ENCODE assay signal across 10 mouse cellular contexts in the genomic region with DNA sequence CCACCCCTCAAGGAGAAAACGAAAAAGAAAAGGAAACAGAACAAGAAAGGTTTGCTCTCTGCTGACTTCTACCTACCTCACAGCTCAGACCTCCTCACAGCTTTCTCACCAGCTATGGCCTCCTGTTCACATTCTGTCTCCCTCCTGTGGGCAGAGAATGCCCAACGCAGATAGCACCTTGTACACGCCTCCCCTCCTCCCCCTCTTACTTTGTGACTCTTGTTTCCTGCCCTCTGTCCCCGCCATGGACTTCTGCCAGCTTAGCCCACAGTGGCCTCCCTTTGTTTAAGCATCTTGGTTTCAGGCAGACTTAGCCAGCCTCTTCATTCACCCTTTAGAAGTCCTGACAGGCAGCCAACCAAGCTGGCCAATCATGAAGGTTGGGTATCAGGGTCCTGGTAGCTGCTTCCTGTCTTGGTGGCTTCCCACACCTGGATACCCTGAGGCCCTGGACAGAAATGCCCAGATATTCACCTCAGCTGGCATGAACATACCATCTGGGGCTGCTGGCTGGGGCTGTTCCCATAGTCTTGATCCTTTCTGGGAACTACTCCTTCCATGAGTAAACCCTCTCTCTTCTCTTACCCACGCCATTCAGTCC.
DNase-seq lines count a peak whose midpoint lies in the region; ATAC-seq lines count a peak whose summit lies in the region.
"Had no signal": no experiment of that assay in that cellular context is flagged by ENCODE, and none has a peak within 500 bp of the region (broad histone marks: within the 10 kb centered on the region; RNA-seq: fewer than 3 reads in every experiment).

No protein-coding gene starts in this region.

- no peak overlapping the region for H3K9ac ChIP-seq in kidney, embryonic 15.5 days
- H3K9ac ChIP-seq: heart, embryonic 15.5 days had no signal

- H3K4me3 ChIP-seq in kidney, embryonic 15.5 days (replicated peaks), result no peak overlapping the region
- H3K4me3 ChIP-seq: heart, embryonic 15.5 days had no signal

- peak; percentile 35 to 54 for DNase-seq in kidney, postnatal 4 days
- peak; percentile 57 for DNase-seq in CD4-positive, CD25-positive, alpha-beta regulatory T cell, adult 2 months (ENCODE audit: low read depth, low spot score)
- peak; percentile 25 for DNase-seq in lung, postnatal 36 days
- no peak for DNase-seq in c-Kit-positive CD71-positive TER-119-positive erythroid progenitor cells, embryonic 14.5 days (ENCODE audit: low spot score)
- DNase-seq in embryo, embryonic 10 days (ENCODE audit: low spot score), result no peak
- DNase-seq: cerebellum, adult 2 months; right cerebral cortex, postnatal 14 days had no signal

- H3K36me3 ChIP-seq in kidney, embryonic 15.5 days, result no peaks in the 10 kb centered on the region
- H3K36me3 ChIP-seq: heart, embryonic 15.5 days had no signal

- H3K4me2 ChIP-seq in kidney, embryonic 15.5 days, result no peak overlapping the region
- H3K4me2 ChIP-seq: heart, embryonic 15.5 days had no signal

- no peak overlapping the region for H3K27ac ChIP-seq in kidney, embryonic 15.5 days
- H3K27ac ChIP-seq: heart, embryonic 15.5 days had no signal

- no peaks in the 10 kb centered on the region for H3K27me3 ChIP-seq in kidney, embryonic 15.5 days
- H3K27me3 ChIP-seq: heart, embryonic 15.5 days had no signal

- no peak for ATAC-seq in kidney, embryonic 15.5 days (replicated peaks; ENCODE audit: low FRiP score)
- peak; percentile 63 for ATAC-seq in activated CD4-positive, CD25-positive, alpha-beta regulatory T cell, adult 4 months

- WGBS in kidney, embryonic 15.5 days, result 63% methylated on average over 5 of the region's 5 CpGs

- no peaks in the 10 kb centered on the region for H3K9me3 ChIP-seq in kidney, embryonic 15.5 days (replicated peaks)
- H3K9me3 ChIP-seq: heart, embryonic 15.5 days had no signal

- 0 out of 2 replicates have a peak, but pooled peaks cover 4% of the 10 kb centered on the region for H3K4me1 ChIP-seq in kidney, embryonic 15.5 days

Comparison
In these comparisons a context has a peak if more than half of its experiments do, and no peak if none do; other contexts are left out.
1. DNase-seq: peak in kidney, postnatal 4 days (2 of 2), CD4-positive, CD25-positive, alpha-beta regulatory T cell, adult 2 months (single experiment) and lung, postnatal 36 days (single experiment); none in c-Kit-positive CD71-positive TER-119-positive erythroid progenitor cells, embryonic 14.5 days (single experiment) and embryo, embryonic 10 days (single experiment).